Mouse (Mus musculus): ENCODE data around the gene Zfp936.
"Not testable (repeated sequence)": the region's sequence is repeated elsewhere in the genome, so short reads cannot be mapped to it uniquely, and the experiment has no call there.

GRCm38 (mm10) chr7:43128691-43129090 lies 14.7 kb downstream of the Zfp936 start:
- not testable (repeated sequence) for TF ChIP-seq POLR2A (IDR thresholded peaks at IDR 0.05; ENCODE audit: low read depth, low read length); CTCF (IDR thresholded peaks at IDR 0.05; ENCODE audit: extremely low read depth, insufficient read length, insufficient replicate concordance, low read depth, low read length)

All from small intestine, adult 2 months (tissue).